Mouse (Mus musculus) layer of hippocampus, adult 6 months (tissue): Measurements from ENCODE around the gene Abhd12b. TPM values are rescaled to one million over a fixed set of nuclear protein-coding genes. Genes with fewer than 3 reads are reported as not detected.

Experiments used
- long read RNA-seq, 2 experiments: library from polyadenylated mRNA; unstranded; transcript quantifications; one replicate each; pipeline ENCODE4 v2.0.0; 2019 to 2020
- polyA plus RNA-seq: library from polyadenylated mRNA; unstranded; fragments of <200 nt; fragmentation: Nextera tagmentation; gene quantifications from 2 replicates; pipeline ENCODE4 v1.2.3, GENCODE M21; 2021

The Abhd12b gene
- polyA plus RNA-seq: not detected in 2 replicates
- long read RNA-seq, experiment 1, partial matches to known transcripts: 0 of 2 reads
- long read RNA-seq, experiment 1, other reads (novel, unspliced or antisense): 2 of 2 reads
- long read RNA-seq, experiment 2, partial matches to known transcripts: 2 of 4 reads
- long read RNA-seq, experiment 2, other reads (novel, unspliced or antisense): 2 of 4 reads

GRCm38 (mm10) chr12:70153842-70154241, at the start of gene Abhd12b:
TSS of gene Abhd12b (plus strand) at chr12:70154142.

GRCm38 (mm10) chr12:70113351-70113750, 40.6 kb upstream of the Abhd12b start, which contains the start of gene Nin:
TSS of gene Nin (minus strand) at chr12:70113717.

GRCm38 (mm10) chr12:70231294-70231693, 77.4 kb downstream of the Abhd12b start, which contains the start of gene Pygl:
TSS of gene Pygl (minus strand) at chr12:70231488.

Other genes starting within 250 kb of the Abhd12b start
- gene Sav1, start 167.1 kb upstream of the Abhd12b start, polyA plus RNA-seq: 0.13 and 0.16 TPM in 2 replicates
- 2.8 and 2.9 TPM in 2 replicates for gene Nin, start 40.4 kb upstream of the Abhd12b start, polyA plus RNA-seq
- 3.6 and 5.6 TPM in 2 replicates for gene Pygl, start 77.3 kb downstream of the Abhd12b start, polyA plus RNA-seq
- 44.4 and 52.7 TPM in 2 replicates for gene Trim9, start 193.5 kb downstream of the Abhd12b start, polyA plus RNA-seq